Mouse (Mus musculus): Measurements from ENCODE around the gene Mknk2.

GRCm38 (mm10) chr10:80619465-80620244 is 58.3 kb downstream of the Mknk2 start:
- TF ChIP-seq CTCF (IDR thresholded peaks at IDR 0.05; ENCODE audit: extremely low read depth, insufficient read depth, low read length) (no peak), POLR2A (IDR thresholded peaks at IDR 0.05; ENCODE audit: extremely low read depth, insufficient read depth, low read length) (no peak)
